Mouse (Mus musculus): ENCODE data around the gene Samd10. TPM values are rescaled to one million over a fixed set of nuclear protein-coding genes. Genes with fewer than 3 reads are reported as not detected.

Gene Samd10
- 30.1 and 31.0 TPM in 2 replicates for polyA plus RNA-seq (2015; fragmentation: Nextera tagmentation; extraction: Ambion mirVana)

- 3% methylated on average over 64 of the region's 71 CpGs for WGBS
- Histone ChIP-seq H3K9me3 (ENCODE audit: control insufficient read depth, low read length) (no peaks in the 10 kb centered on the region), H3K36me3 (ENCODE audit: control insufficient read depth, insufficient read depth, low read length) (no peaks in the 10 kb centered on the region), H3K27me3 (ENCODE audit: control insufficient read depth, insufficient read depth, low read depth, low read length) (peaks cover 5% of the 10 kb centered on the region; the same call in 1 of the 2 replicates), H3K9ac (ENCODE audit: low read length) (peak within 1 kb of the TSS; percentile 81), H3K27ac (ENCODE audit: low read length) (peak within 1 kb of the TSS; percentile 90), H3K4me2 (ENCODE audit: low read depth, low read length) (peak within 1 kb of the TSS; percentile 78), H3K4me3 (ENCODE audit: low read length) (peak within 1 kb of the TSS; percentile 63), H3K4me1 (replicated peaks; ENCODE audit: control insufficient read depth, insufficient read depth, low read length) (peaks cover 25% of the 10 kb centered on the region)
- peak; percentile 42 for ATAC-seq (ENCODE audit: low read depth)
Measured at GRCm38 (mm10) chr2:181598454-181599351, at the start of gene Samd10. TSS of gene Samd10 (minus strand) at chr2:181599212.

DNA sequence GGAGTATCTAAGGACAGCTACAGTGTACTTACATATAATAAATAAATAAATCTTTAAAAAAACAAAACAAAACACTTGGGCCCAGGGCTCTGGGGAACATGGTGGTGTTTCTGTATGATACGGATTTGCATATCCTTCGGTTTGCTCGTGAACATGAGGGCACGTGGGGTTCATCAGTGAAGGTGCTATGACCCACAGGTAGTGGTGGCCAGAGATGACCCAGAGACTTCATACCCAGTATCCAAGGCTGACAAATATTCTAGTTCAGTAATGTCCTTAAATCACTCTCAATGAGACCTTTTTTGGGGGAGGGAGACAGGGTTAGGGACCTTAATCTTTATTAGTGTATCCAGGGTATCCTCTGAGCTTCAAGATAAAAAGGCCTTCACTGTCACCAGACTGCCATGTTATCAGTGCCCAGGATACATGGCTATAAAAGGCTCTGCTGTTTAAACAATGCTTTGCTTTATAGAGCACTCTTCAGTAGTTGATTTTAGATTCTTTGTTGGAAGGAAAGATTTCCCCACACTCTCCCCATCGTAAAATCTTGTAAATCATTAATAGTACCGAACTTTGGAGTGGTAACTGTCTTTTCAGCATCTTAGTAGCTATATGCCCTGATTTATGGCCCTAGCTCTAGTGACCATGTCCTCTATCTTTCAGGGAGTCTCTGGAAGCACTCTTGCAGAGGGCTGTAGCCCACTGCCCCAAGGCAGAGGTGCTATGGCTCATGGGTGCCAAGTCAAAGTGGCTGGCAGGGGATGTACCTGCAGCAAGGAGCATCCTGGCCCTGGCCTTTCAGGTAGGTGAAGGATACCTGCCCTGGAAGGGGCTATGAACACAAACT is 47.8 kb upstream of the Samd10 start:
- WGBS: 85% methylated on average over 6 of the region's 6 CpGs
- no peak overlapping the region for H3K4me3 ChIP-seq (ENCODE audit: low read length)
- no peaks in the 10 kb centered on the region for H3K9me3 ChIP-seq (ENCODE audit: control insufficient read depth, low read length)
- H3K9ac ChIP-seq (ENCODE audit: low read length): no peak overlapping the region
- no peaks in the 10 kb centered on the region for H3K27me3 ChIP-seq (ENCODE audit: control insufficient read depth, insufficient read depth, low read depth, low read length)
- H3K4me1 ChIP-seq (replicated peaks; ENCODE audit: control insufficient read depth, insufficient read depth, low read length): no peaks in the 10 kb centered on the region
- H3K4me2 ChIP-seq (ENCODE audit: low read depth, low read length): no peak overlapping the region
- no peak overlapping the region for H3K27ac ChIP-seq (ENCODE audit: low read length)
- peaks cover 45% of the 10 kb centered on the region for H3K36me3 ChIP-seq (ENCODE audit: control insufficient read depth, insufficient read depth, low read length)
- ATAC-seq (ENCODE audit: low read depth): no peak

GRCm38 (mm10) chr2:181645666-181646065 is 46.7 kb upstream of the Samd10 start:
- H3K27me3 ChIP-seq (ENCODE audit: control insufficient read depth, insufficient read depth, low read depth, low read length): no peaks in the 10 kb centered on the region
- no peak for ATAC-seq (ENCODE audit: low read depth)

GRCm38 (mm10) chr2:181644361-181644760 is 45.3 kb upstream of the Samd10 start:
- 82% methylated on average over 2 of the region's 2 CpGs for WGBS
- peaks cover 40% of the 10 kb centered on the region for H3K36me3 ChIP-seq (ENCODE audit: control insufficient read depth, insufficient read depth, low read length)
- H3K9me3 ChIP-seq (ENCODE audit: control insufficient read depth, low read length): no peaks in the 10 kb centered on the region
- H3K27me3 ChIP-seq (ENCODE audit: control insufficient read depth, insufficient read depth, low read depth, low read length): no peaks in the 10 kb centered on the region
- no peaks in the 10 kb centered on the region for H3K4me1 ChIP-seq (replicated peaks; ENCODE audit: control insufficient read depth, insufficient read depth, low read length)
- ATAC-seq (ENCODE audit: low read depth): no peak
- H3K9ac ChIP-seq (ENCODE audit: low read length): no peak overlapping the region
- H3K27ac ChIP-seq (ENCODE audit: low read length): no peak overlapping the region
- H3K4me3 ChIP-seq (ENCODE audit: low read length): no peak overlapping the region
- H3K4me2 ChIP-seq (ENCODE audit: low read depth, low read length): no peak overlapping the region

More at GRCm38 (mm10) chr2:181645666-181646065, 46.7 kb upstream of the Samd10 start:
- Histone ChIP-seq H3K36me3 (ENCODE audit: control insufficient read depth, insufficient read depth, low read length) (peaks cover 44% of the 10 kb centered on the region), H3K4me3 (ENCODE audit: low read length) (no peak overlapping the region), H3K9me3 (ENCODE audit: control insufficient read depth, low read length) (no peaks in the 10 kb centered on the region), H3K27ac (ENCODE audit: low read length) (no peak overlapping the region), H3K4me1 (replicated peaks; ENCODE audit: control insufficient read depth, insufficient read depth, low read length) (no peaks in the 10 kb centered on the region), H3K4me2 (ENCODE audit: low read depth, low read length) (no peak overlapping the region), H3K9ac (ENCODE audit: low read length) (no peak overlapping the region)
- WGBS: 95% methylated on average over 3 of the region's 3 CpGs

- Histone ChIP-seq H3K9me3 (ENCODE audit: control insufficient read depth, low read length) (no peaks in the 10 kb centered on the region), H3K27ac (ENCODE audit: low read length) (no peak overlapping the region), H3K4me1 (replicated peaks; ENCODE audit: control insufficient read depth, insufficient read depth, low read length) (no peaks in the 10 kb centered on the region), H3K4me2 (ENCODE audit: low read depth, low read length) (no peak overlapping the region), H3K27me3 (ENCODE audit: control insufficient read depth, insufficient read depth, low read depth, low read length) (no peaks in the 10 kb centered on the region), H3K9ac (ENCODE audit: low read length) (no peak overlapping the region), H3K36me3 (ENCODE audit: control insufficient read depth, insufficient read depth, low read length) (peaks cover 43% of the 10 kb centered on the region), H3K4me3 (ENCODE audit: low read length) (no peak overlapping the region)
- WGBS: 91% methylated on average over 3 of the region's 3 CpGs
- no peak for ATAC-seq (ENCODE audit: low read depth)
Measured at GRCm38 (mm10) chr2:181635865-181636264, 36.9 kb upstream of the Samd10 start.

GRCm38 (mm10) chr2:181632624-181633023 is 33.6 kb upstream of the Samd10 start:
- WGBS: 90% methylated on average over 6 of the region's 6 CpGs
- H3K4me1 ChIP-seq (replicated peaks; ENCODE audit: control insufficient read depth, insufficient read depth, low read length): no peaks in the 10 kb centered on the region
- H3K36me3 ChIP-seq (ENCODE audit: control insufficient read depth, insufficient read depth, low read length): peaks cover 32% of the 10 kb centered on the region
- no peak overlapping the region for H3K27ac ChIP-seq (ENCODE audit: low read length)
- H3K4me3 ChIP-seq (ENCODE audit: low read length): no peak overlapping the region
- H3K9ac ChIP-seq (ENCODE audit: low read length): no peak overlapping the region
- no peaks in the 10 kb centered on the region for H3K27me3 ChIP-seq (ENCODE audit: control insufficient read depth, insufficient read depth, low read depth, low read length)
- ATAC-seq (ENCODE audit: low read depth): no peak
- no peak overlapping the region for H3K4me2 ChIP-seq (ENCODE audit: low read depth, low read length)
- no peaks in the 10 kb centered on the region for H3K9me3 ChIP-seq (ENCODE audit: control insufficient read depth, low read length)

GRCm38 (mm10) chr2:181628471-181628870 is 29.5 kb upstream of the Samd10 start:
- Histone ChIP-seq H3K4me3 (ENCODE audit: low read length) (no peak overlapping the region), H3K4me1 (replicated peaks; ENCODE audit: control insufficient read depth, insufficient read depth, low read length) (no peaks in the 10 kb centered on the region), H3K9ac (ENCODE audit: low read length) (no peak overlapping the region), H3K27me3 (ENCODE audit: control insufficient read depth, insufficient read depth, low read depth, low read length) (no peaks in the 10 kb centered on the region), H3K27ac (ENCODE audit: low read length) (no peak overlapping the region), H3K4me2 (ENCODE audit: low read depth, low read length) (no peak overlapping the region), H3K36me3 (ENCODE audit: control insufficient read depth, insufficient read depth, low read length) (peaks cover 13% of the 10 kb centered on the region; the same call in 1 of the 2 replicates), H3K9me3 (ENCODE audit: control insufficient read depth, low read length) (no peaks in the 10 kb centered on the region)
- ATAC-seq (ENCODE audit: low read depth): no peak

DNA sequence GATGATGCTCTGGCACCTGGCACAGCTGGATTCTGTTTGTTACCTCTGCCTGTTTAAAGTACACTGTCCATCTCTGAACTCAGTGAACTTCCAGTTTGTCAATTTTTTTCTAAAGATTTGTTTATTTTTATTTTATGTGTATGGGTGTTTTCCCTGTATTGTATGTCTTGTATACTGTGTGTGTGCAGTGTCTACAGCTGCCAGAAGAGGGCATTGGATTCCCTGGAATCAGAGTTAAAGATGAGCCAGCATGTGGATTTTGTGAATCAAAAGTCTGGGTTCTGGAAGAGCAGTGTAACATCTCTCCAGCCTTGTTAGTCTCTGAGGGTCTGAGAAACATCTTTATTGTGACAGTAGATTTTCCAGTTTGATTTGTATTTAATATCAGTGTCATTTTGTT is 24.4 kb upstream of the Samd10 start:
- H3K36me3 ChIP-seq (ENCODE audit: control insufficient read depth, insufficient read depth, low read length): peaks cover 24% of the 10 kb centered on the region
- no peak overlapping the region for H3K27ac ChIP-seq (ENCODE audit: low read length)
- ATAC-seq (ENCODE audit: low read depth): no peak
- no peaks in the 10 kb centered on the region for H3K4me1 ChIP-seq (replicated peaks; ENCODE audit: control insufficient read depth, insufficient read depth, low read length)
- H3K9ac ChIP-seq (ENCODE audit: low read length): no peak overlapping the region
- no peak overlapping the region for H3K4me2 ChIP-seq (ENCODE audit: low read depth, low read length)
- H3K4me3 ChIP-seq (ENCODE audit: low read length): no peak overlapping the region
- no peaks in the 10 kb centered on the region for H3K9me3 ChIP-seq (ENCODE audit: control insufficient read depth, low read length)
- H3K27me3 ChIP-seq (ENCODE audit: control insufficient read depth, insufficient read depth, low read depth, low read length): no peaks in the 10 kb centered on the region

Data from lung, embryonic 16.5 days (tissue).